Mouse (Mus musculus) lung, embryonic 16.5 days (tissue): ENCODE data around the gene Dpyd. TPM values are rescaled to one million over a fixed set of nuclear protein-coding genes. Genes with fewer than 3 reads are reported as not detected.

Source experiments
- ATAC-seq: fragments of 200-750 bp; cut with Nextera tagmentation; 2 replicates; pipeline ENCODE4 v1.8.0; 2017; ENCODE audit warnings: low read depth, mild to moderate bottlenecking, moderate library complexity
- H3K27ac ChIP-seq: fragments of 300-500 bp; sonication (generic); 2 replicates; pipeline ENCODE4 v1.5.1; 2014; ENCODE audit warnings: mild to moderate bottlenecking, control low read depth, low read length
- H3K27me3 ChIP-seq: fragments of 300-500 bp; sonication (generic); 2 replicates; pipeline ENCODE4 v1.6.1; 2014; ENCODE audit warnings: low read depth, low read length, mixed read lengths; ENCODE audit not compliant: control insufficient read depth, insufficient read depth
- H3K36me3 ChIP-seq: fragments of 300-500 bp; sonication (generic); 2 replicates; pipeline ENCODE4 v1.6.1; 2014; ENCODE audit warnings: low read length; ENCODE audit not compliant: control insufficient read depth, insufficient read depth
- H3K4me1 ChIP-seq: fragments of 300-500 bp; sonication (generic); replicated peaks from 2 replicates; pipeline ENCODE4 v1.6.1; 2014; ENCODE audit warnings: low read length, mixed read lengths; ENCODE audit not compliant: control insufficient read depth, insufficient read depth
- H3K4me2 ChIP-seq: fragments of 300-500 bp; sonication (generic); 2 replicates; pipeline ENCODE4 v1.6.1; 2014; ENCODE audit warnings: low read depth, low read length, control low read depth
- H3K4me3 ChIP-seq: fragments of 300-500 bp; sonication (generic); 2 replicates; pipeline ENCODE4 v1.5.1; 2014; ENCODE audit warnings: mild to moderate bottlenecking, low read length, control low read depth
- H3K9ac ChIP-seq: fragments of 300-500 bp; sonication (generic); 2 replicates; pipeline ENCODE4 v1.6.1; 2014; ENCODE audit warnings: low read length, control low read depth
- H3K9me3 ChIP-seq: fragments of 300-500 bp; sonication (generic); 2 replicates; pipeline ENCODE4 v1.6.1; 2016; ENCODE audit warnings: low read length; ENCODE audit not compliant: control insufficient read depth
- WGBS: fragments of 180-500 bp; shearing (Covaris S2); extraction: QIAGEN DNeasy Blood & Tissue Kit; methylation state at CpG from one replicate; pipeline ENCODE4 v1.1.7; 2014; 5-methylcytosine and 5-hydroxymethylcytosine counted together
- polyA plus RNA-seq: library from polyadenylated mRNA; unstranded; fragments of >200 nt; fragmentation: Nextera tagmentation; extraction: Ambion mirVana; gene quantifications from 2 replicates; pipeline ENCODE4 v1.2.1, GENCODE M21; 2015

Gene Dpyd
- polyA plus RNA-seq, 1 experiment from 2014 or later, result 10.7 TPM

DNA sequence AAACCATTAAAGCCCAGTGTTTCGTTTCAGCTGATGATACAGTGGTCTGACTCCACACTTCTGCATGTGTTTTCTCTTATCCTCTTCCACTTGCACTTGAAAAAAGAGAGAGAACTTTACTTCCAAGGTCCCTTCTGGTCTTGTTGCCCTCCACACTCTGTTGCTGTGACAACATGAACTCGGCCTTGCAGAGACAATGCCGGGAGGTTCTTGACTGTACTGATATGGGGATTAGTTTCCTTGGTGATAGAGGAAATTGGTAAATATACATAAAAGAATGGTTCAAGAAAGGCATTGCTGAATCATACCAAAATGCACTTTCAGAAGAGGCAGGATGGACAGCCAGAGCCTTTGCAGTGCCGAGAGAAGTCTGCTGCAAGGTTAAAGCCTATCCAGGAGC lies 633.7 kb downstream of the Dpyd start:
- no peaks in the 10 kb centered on the region for H3K9me3 ChIP-seq
- H3K36me3 ChIP-seq, result no peaks in the 10 kb centered on the region
- 56% methylated on average over 4 of the region's 4 CpGs for WGBS
- no peak overlapping the region for H3K27ac ChIP-seq
- no peak overlapping the region for H3K4me2 ChIP-seq
- no peak overlapping the region for H3K4me3 ChIP-seq
- no peaks in the 10 kb centered on the region for H3K27me3 ChIP-seq
- no peak overlapping the region for H3K9ac ChIP-seq
- ATAC-seq, result no peak
- no peaks in the 10 kb centered on the region for H3K4me1 ChIP-seq

DNA sequence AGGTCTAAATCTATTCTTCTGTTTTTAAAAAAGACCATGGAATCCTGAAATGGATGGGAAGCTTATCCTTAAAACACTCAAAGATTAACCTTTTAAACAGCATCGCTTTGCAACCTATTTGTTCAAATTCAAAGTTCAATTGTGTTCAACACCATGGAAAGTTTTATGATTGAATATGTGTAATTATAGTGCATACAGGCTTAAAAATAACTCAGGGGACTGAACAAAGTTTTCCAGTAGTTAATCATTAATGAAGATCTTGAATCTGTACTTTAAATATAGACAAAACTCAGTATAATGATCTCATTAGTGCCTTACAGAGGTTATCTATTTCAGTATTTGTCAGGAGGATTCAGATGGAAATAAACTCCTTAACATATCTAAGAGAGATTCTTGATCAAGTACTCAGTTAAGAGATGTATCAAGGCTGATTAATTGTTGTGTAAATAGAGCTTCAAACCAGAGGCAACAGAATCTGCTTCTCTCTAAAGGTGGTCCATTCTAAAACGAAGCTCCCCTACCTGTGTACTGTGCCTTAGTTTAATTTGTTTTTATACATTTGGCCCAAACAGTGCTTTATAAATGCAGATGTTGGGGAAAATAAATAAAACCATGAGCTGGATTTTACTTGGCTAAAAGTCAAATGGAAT lies 659.0 kb downstream of the Dpyd start:
- Histone ChIP-seq H3K36me3 (no peaks in the 10 kb centered on the region), H3K9me3 (no peaks in the 10 kb centered on the region), H3K27ac (no peak overlapping the region), H3K9ac (no peak overlapping the region), H3K4me1 (no peaks in the 10 kb centered on the region), H3K4me3 (no peak overlapping the region), H3K27me3 (no peaks in the 10 kb centered on the region), H3K4me2 (no peak overlapping the region)
- 48% methylated on average over 2 of the region's 2 CpGs for WGBS
- no peak for ATAC-seq

DNA sequence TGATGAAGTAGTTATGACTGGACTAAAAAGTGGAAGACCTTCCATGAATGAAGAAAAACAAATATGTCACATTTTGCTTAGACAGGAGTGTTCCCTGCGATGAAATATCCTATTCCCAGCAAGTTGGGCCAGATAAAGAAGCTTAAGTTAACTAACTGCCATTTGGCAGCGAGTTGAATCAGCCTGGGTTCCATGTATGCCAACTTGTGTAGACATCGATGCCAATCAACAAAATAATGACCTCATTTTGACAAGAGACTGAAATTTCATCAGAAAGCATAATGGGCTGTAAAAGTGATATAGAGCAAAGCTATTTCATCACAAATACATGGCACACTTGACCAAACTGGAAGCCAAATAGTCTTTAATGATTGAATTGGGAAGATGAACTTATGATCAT lies 681.3 kb downstream of the Dpyd start:
- no peaks in the 10 kb centered on the region for H3K9me3 ChIP-seq
- H3K4me2 ChIP-seq, result no peak overlapping the region
- WGBS, result 77% methylated on average over 3 of the region's 3 CpGs

DNA sequence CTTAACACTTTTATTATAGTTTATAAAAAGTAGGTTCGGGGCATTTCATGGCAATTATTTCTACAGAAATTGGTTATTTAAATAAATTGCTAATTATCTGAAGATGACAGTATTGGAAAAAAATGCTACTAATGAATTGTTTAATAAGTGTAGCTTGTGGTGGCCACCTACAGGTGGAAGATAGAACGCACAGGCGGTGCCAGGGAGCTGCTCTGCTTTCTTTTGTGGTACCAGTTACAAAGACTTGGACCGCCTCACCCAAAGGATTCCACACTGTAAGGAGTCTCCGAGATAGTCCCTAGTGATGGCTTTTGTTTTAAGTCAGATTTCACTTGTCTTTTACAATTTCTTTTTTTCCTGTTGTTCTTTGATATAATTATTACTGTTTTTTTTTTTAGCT lies 694.6 kb downstream of the Dpyd start:
- 40% methylated on average over 5 of the region's 5 CpGs for WGBS
- no peak overlapping the region for H3K4me2 ChIP-seq
- no peaks in the 10 kb centered on the region for H3K36me3 ChIP-seq
- no peaks in the 10 kb centered on the region for H3K9me3 ChIP-seq
- H3K4me1 ChIP-seq, result no peaks in the 10 kb centered on the region
- H3K27ac ChIP-seq, result no peak overlapping the region
- ATAC-seq, result no peak
- no peak overlapping the region for H3K9ac ChIP-seq
- H3K4me3 ChIP-seq, result no peak overlapping the region
- H3K27me3 ChIP-seq, result no peaks in the 10 kb centered on the region

More for the DNA sequence above, 681.3 kb downstream of the Dpyd start:
- Histone ChIP-seq H3K36me3 (no peaks in the 10 kb centered on the region), H3K4me3 (no peak overlapping the region), H3K27me3 (no peaks in the 10 kb centered on the region), H3K27ac (no peak overlapping the region), H3K4me1 (no peaks in the 10 kb centered on the region), H3K9ac (no peak overlapping the region)
- ATAC-seq, result no peak

DNA sequence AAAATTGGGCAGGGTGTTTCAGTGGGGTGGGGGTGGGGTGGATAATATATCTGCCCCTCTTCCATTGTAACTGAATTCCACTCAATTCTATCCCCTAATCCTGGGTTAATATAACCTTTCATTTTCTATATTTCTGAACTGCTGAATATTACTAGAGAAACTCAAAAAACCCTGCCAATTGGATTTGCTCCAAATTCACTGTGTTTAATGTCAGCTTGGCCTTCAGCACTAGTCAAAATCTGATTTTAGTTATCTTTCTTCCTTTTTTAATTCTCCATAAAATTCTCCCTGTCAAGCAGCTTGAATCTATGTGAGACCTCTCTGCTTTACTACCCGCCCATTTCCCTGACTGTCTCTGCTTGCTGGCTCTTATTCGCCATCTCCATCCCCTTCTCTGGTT lies 713.3 kb downstream of the Dpyd start:
- no peaks in the 10 kb centered on the region for H3K27me3 ChIP-seq
- no peaks in the 10 kb centered on the region for H3K9me3 ChIP-seq
- H3K4me1 ChIP-seq, result no peaks in the 10 kb centered on the region
- no peak overlapping the region for H3K4me2 ChIP-seq
- H3K36me3 ChIP-seq, result no peaks in the 10 kb centered on the region
- no peak overlapping the region for H3K9ac ChIP-seq
- H3K27ac ChIP-seq, result no peak overlapping the region
- 40% methylated on average over 2 of the region's 2 CpGs for WGBS
- H3K4me3 ChIP-seq, result no peak overlapping the region
- no peak for ATAC-seq

DNA sequence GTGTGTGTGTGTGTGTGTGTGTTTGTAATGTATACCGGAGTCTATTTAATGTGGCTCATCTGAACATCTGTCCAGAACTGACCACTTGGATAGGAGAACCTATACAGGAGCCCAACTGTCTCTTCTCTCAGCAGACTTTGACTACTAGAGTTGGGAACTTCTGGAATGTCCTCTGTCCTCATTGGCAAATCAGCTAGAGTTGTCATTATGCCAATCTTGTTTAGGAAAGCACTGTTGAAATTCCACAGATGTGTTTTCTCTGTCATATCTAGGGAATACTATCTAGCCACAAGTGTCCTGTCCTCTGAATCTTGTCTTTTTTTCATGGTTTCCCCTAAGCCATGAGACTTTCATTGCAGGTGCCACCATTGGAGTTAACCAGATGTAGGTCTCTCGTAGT lies 718.7 kb downstream of the Dpyd start:
- H3K4me1 ChIP-seq, result no peaks in the 10 kb centered on the region
- no peak overlapping the region for H3K27ac ChIP-seq
- H3K9ac ChIP-seq, result no peak overlapping the region
- no peaks in the 10 kb centered on the region for H3K9me3 ChIP-seq
- H3K27me3 ChIP-seq, result no peaks in the 10 kb centered on the region
- H3K4me3 ChIP-seq, result no peak overlapping the region
- H3K4me2 ChIP-seq, result no peak overlapping the region
- no peaks in the 10 kb centered on the region for H3K36me3 ChIP-seq
- 83% methylated on average over 2 of the region's 2 CpGs for WGBS
- no peak for ATAC-seq

DNA sequence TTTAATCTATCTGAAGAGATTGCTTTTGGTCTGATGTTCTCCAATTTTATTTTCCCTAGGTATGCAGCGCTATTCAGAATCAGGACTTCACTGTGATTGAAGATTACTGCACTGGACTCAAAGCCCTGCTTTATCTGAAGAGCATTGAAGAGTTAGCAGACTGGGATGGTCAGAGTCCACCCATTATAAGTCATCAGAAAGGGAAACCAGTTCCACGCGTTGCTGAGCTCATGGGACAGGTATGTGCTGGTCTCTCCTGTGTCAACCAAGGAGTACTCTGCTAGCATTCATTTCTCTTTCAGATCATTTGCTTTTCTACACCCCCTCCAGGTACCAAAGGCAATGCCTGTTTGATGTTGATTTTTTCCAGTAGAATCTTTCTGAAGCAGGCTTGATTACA lies 752.8 kb downstream of the Dpyd start:
- Histone ChIP-seq H3K9me3 (no peaks in the 10 kb centered on the region), H3K4me2 (no peak overlapping the region), H3K27ac (no peak overlapping the region), H3K9ac (no peak overlapping the region), H3K27me3 (no peaks in the 10 kb centered on the region), H3K36me3 (no peaks in the 10 kb centered on the region), H3K4me3 (no peak overlapping the region), H3K4me1 (no peaks in the 10 kb centered on the region)
- ATAC-seq, result no peak
- WGBS, result 68% methylated on average over 3 of the region's 3 CpGs

DNA sequence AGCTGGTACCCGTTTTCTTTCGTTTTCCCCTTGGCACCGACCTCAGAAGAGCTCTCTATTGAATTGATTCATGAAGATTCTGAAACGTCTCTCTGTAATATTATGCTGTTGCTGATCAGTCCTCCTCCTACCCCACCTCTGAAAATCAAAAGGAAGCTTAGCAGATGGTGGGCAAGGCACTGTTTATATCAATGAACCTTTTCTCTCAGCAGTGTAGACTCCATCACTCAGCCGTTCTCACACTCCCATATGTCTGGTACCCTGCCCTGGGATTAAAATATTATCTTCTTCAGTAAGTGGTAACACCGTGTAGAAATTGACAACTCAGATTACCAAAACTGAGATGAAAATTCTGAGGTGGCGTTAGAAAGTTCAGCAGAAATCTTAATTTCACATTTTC lies 767.1 kb downstream of the Dpyd start:
- no peaks in the 10 kb centered on the region for H3K9me3 ChIP-seq
- H3K27ac ChIP-seq, result no peak overlapping the region
- no peaks in the 10 kb centered on the region for H3K27me3 ChIP-seq
- H3K36me3 ChIP-seq, result no peaks in the 10 kb centered on the region
- H3K4me1 ChIP-seq, result no peaks in the 10 kb centered on the region
- no peak overlapping the region for H3K9ac ChIP-seq
- no peak overlapping the region for H3K4me3 ChIP-seq
- no peak overlapping the region for H3K4me2 ChIP-seq
- no peak for ATAC-seq
- 67% methylated on average over 7 of the region's 7 CpGs for WGBS

DNA sequence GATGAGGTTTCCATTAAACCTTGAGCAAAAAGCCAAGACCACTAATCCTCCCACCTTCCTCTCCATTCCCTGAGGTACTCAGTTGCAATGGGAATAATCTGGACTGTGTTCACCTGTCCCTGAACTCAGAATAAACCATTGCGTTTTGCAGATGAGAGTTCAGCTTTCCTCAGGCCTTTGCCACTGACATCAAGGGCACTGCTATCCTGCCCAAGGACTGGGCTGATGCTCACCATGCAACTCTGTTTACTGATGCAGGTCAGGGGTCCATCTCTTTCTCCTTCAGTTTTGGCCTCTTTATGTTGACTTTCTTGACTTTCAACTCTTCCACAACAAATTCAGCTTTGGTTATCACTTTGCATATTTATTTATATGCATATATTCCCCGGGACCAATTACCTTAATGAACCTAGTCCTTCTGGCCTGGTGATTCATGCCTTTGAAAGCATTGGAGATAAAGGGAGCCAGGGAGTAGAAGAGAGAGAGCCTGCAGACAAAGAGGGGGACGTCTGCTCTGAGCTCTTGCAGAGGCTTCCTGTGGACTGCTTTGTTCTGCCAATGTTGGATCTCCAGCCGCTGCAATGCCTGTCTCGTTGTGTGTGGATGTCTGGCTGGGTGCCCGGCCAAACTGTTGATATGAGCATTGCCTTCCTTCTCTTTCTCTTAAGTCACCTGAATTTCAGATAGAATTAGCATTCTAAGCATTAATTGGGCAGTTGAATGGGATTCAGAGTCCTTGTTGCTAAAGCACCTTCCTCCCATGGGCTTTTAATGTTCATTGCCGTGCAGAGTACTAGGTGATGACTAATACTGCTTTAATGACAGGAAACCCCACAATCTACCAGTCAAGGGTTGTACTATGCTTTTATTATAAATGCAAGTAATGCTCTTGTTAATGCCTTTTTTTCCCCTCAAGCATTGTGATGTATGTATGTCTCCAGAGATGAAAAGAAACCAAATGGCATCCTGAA lies 771.7 kb downstream of the Dpyd start:
- WGBS, result 46% methylated on average over 7 of the region's 7 CpGs

More for the DNA sequence above, 771.7 kb downstream of the Dpyd start:
- Histone ChIP-seq H3K9me3 (no peaks in the 10 kb centered on the region), H3K4me1 (no peaks in the 10 kb centered on the region), H3K9ac (no peak overlapping the region), H3K36me3 (no peaks in the 10 kb centered on the region), H3K4me3 (no peak overlapping the region), H3K27ac (no peak overlapping the region), H3K27me3 (no peaks in the 10 kb centered on the region), H3K4me2 (no peak overlapping the region)
- no peak for ATAC-seq
